Mouse (Mus musculus): ENCODE results near the gene A4galt.

DNA sequence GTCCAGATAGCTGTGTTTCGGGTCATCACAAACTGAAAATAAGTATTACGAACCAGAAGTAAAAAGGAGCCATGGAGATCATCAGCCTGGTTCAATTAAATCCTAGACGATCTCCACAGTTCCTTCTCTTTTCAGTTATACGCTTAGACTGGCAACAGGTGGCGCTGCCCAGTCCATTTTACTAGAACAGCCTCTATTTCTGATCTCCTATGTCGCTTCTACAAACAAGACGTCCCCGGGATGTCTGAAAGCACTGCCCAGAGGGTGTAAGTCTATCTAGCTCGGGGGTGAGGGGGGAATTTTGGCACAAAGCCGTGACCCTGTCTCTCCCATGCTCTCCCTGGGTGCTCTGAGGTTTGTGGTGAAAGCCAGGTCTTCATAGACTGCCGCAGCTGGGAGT lies 41.3 kb downstream of the A4galt start:
- peak; percentile 60 for TF ChIP-seq CTCF (IDR thresholded peaks at IDR 0.05; ENCODE audit: low read depth)
- TF ChIP-seq EP300 (IDR thresholded peaks at IDR 0.05; ENCODE audit: low read depth) = no peak

Data from liver, embryonic 14.5 days (tissue).